Mouse (Mus musculus): ENCODE measurements around the gene Car15.

The Car15 gene

DNA sequence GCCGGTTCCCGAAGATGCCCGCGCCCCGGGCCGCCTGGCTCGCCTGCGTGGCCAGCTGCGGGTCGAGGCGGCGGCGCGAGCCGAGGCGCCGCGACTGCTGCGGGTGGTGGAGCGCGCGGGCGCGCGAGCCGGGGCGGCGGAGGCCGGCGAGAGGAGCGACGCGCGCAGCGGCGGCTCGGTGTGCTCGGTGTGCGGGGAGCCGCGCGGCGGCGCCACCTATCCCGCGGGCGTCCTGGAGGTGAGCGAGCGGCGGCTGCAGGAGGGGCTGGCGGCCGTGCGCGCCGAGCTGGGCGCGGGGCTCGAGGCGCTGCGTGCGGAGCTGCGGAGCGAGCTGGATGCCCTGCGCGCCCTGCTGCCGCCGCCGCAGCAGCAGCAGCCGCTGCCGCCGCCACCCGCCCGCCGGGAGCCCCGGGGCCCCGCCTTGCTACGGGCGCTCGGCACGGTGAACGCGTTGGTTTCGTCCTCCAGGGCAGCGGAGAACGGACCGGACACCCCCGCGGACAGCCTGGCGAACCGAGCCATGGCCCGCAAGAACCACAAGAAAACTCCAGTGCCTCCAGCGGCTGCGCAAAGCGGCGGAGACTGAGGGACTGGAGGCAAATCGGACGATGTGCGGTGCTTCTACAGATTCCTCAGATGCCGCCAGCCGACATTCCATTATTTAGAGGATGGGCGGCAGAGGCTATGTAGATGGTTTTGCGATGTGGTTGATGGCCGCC is 4.3 kb downstream of the Car15 start:
- ATAC-seq (ENCODE audit: insufficient number of reproducible peaks, low FRiP score, low TSS enrichment) = peak; percentile 56; the same call in 1 of the 2 replicates

DNA sequence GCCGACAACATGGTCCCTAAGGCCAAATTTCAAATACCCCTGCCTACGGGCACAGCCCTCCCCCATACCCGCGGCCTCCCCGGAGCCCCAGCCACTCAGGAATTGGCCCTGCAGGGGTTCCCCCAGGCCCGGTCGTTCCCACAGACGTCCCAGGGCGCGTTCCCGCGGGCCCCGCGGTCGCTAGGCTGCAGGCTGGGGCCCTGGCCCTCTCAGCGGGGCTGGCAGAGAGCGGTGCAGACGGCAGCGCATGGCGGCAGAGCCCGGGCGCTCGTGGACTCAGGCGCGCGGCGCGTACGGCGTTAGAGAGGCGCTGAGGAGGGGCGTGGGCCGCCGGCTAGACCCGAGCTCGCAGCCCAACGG is 4.9 kb downstream of the Car15 start:
- peak; percentile 37; the same call in 1 of the 2 replicates for ATAC-seq (ENCODE audit: insufficient number of reproducible peaks, low FRiP score, low TSS enrichment)

DNA sequence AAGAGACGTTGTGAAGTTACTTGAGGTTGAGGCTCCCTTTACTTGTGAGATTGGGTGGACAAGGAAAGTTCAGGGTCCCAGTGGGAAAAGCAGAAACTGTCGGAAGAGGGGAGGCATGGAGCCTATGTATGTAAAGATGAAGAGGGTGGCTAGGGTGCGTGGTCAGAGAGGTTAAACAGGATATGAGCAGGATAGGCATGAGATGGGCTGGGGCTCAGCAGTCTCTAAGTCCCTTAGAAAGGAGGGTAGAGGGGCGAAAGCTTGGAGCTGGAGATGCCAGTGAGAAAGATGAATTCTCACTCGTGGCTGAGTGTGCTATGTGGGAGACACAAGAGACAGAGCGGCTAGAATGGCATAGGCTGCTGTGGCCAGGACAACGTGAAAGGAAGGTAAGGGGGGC is 5.3 kb downstream of the Car15 start, which contains the start of gene B830017H08Rik:
Gene B830017H08Rik (plus strand): TSS at position 301 of the 400 bp plus-strand sequence.
- ATAC-seq (ENCODE audit: insufficient number of reproducible peaks, low FRiP score, low TSS enrichment) = no peak

- no peak for ATAC-seq (ENCODE audit: insufficient number of reproducible peaks, low FRiP score, low TSS enrichment)
These were observed 6.4 kb downstream of the Car15 start for GRCm38 (mm10) chr16:17831781-17832180.

GRCm38 (mm10) chr16:17830385-17831178 is 7.6 kb downstream of the Car15 start:
- ATAC-seq (ENCODE audit: insufficient number of reproducible peaks, low FRiP score, low TSS enrichment) = no peak

DNA sequence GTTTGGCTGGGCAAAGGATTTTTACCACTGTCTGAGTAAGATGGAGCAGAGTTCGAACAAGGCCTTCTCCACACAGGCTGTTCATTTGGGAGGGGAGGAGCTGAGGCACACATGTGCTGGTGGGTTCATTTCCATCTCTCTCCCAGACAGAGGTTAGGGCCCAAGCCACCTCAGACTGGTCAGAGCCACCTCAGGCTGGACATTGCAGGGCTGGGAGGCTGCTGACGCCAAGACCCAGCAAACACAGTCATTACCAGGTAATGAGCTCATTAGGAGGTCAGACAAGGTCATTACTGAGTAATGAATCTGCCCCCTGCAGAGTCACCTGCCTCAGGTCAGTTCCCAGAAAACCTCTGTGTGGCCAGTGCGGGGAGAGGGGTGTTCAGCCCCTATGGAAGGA is 9.3 kb downstream of the Car15 start:
- no peak for ATAC-seq (ENCODE audit: insufficient number of reproducible peaks, low FRiP score, low TSS enrichment)

GRCm38 (mm10) chr16:17828229-17828628 is 9.9 kb downstream of the Car15 start:
- no peak for ATAC-seq (ENCODE audit: insufficient number of reproducible peaks, low FRiP score, low TSS enrichment)

- ATAC-seq (ENCODE audit: insufficient number of reproducible peaks, low FRiP score, low TSS enrichment) = peak; percentile 81; the same call in 1 of the 2 replicates
These were observed 11.7 kb downstream of the Car15 start for GRCm38 (mm10) chr16:17826500-17826899.

GRCm38 (mm10) chr16:17816528-17816927 is 21.6 kb downstream of the Car15 start:
- no peak for ATAC-seq (ENCODE audit: insufficient number of reproducible peaks, low FRiP score, low TSS enrichment)

- ATAC-seq (ENCODE audit: insufficient number of reproducible peaks, low FRiP score, low TSS enrichment) = peak; percentile 56; the same call in 1 of the 2 replicates
These were observed 22.5 kb downstream of the Car15 start for GRCm38 (mm10) chr16:17815411-17816402.

DNA sequence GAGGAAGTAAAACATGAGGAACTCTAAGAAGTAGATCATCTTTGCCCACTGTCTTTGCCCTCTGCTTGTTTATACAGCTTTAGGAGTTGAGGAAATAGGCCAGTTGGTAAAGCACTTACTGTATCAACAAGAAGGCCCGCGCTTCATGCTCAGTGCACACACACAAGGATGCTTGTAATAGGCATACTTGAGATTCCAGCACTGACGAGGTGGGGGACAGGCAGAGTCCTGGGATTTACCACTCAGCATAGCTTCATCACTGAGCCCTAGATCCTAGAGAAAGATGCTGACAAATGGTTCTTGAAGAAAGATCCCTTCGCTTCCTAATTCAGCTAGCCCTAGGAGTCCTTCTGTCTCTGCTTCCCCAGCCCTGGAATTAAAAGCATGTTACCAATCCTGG is 25.0 kb downstream of the Car15 start:
- ATAC-seq (ENCODE audit: insufficient number of reproducible peaks, low FRiP score, low TSS enrichment) = no peak

- ATAC-seq (ENCODE audit: insufficient number of reproducible peaks, low FRiP score, low TSS enrichment) = no peak
These were observed 26.0 kb downstream of the Car15 start for GRCm38 (mm10) chr16:17812120-17812519.

DNA sequence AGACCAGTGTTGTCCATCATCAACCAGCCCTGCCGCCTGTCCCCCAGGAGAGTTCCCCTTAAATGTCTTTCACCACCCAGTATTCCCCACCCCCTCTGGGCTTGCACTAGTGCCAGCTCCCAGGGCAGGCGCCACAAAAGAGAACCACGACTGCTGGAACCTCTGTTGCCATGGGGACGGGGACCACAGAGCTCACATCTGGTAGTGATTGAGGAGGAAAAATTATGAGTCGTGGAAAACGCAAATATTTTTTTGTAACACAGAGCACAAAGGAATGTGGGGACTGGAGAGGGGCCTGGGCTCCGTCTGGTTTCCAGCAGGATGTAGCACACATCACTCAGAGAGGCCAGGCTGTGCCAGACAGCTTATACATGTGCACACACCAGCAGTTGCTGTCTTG is 28.5 kb downstream of the Car15 start:
- no peak for ATAC-seq (ENCODE audit: insufficient number of reproducible peaks, low FRiP score, low TSS enrichment)

DNA sequence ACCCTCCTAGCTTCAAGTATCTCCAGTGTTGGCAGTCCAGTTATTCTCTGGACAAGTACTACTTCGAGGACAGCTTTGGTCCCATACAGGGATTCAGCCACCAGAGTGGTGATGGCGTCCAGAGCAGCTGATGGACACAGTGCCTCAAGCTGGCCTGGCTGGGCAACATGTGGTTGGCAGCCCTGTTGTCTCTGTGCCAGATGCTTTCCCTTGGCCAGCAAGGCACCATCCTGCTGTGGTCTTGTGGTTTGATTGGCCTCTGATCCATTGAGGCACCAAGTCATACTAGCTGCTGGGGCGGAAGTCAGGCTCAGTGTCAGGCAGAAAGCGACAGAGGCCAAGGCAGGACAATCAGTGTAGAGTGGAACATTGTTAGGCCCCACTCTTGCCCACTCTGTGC is 29.0 kb downstream of the Car15 start:
- no peak for ATAC-seq (ENCODE audit: insufficient number of reproducible peaks, low FRiP score, low TSS enrichment)

DNA sequence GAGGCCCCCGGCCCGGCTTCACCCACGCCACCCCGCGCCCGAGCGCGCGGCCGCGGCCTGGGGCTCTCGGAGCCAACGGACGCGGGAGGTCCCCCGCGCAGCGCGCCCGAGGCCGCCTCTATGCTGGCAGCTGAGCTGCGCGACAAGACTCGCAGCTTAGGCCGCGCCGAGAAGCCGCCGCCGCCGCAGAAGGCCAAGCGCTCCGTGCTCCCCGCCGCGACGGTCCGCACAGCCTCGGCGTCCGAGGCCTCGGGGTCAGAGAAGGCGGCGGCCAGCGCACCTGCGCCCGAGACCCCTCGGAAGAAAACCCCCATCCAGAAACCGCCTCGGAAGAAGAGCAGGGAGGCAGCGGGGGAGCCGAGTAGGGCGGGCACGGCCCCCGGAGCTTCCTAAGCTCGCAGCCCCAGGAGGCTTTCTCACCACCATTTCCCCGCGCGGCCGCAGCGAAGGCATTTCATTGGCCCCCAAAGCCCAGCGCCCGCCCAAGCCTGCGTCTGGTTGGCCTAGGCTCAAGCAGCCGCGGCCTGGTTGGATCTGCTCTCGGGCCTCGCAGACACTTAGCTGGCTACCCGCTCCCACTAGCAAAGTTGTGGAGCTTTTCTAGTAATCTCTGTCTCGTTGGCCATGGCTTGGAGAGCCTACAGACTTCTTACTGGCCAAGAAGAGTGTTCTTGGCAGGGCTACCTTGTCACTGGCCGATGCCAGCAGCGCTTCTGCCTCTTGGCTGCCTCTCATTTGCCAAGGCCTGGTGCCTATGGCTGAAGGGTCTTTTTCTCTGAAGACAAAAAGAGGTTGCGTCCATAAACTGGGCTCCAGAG is 30.8 kb downstream of the Car15 start:
- peak; percentile 86 for ATAC-seq (ENCODE audit: insufficient number of reproducible peaks, low FRiP score, low TSS enrichment)

- 0 out of 2 replicates have a peak, but pooled peaks have one; percentile 2 for ATAC-seq (ENCODE audit: insufficient number of reproducible peaks, low FRiP score, low TSS enrichment)
These were observed 31.5 kb downstream of the Car15 start for GRCm38 (mm10) chr16:17806581-17807191.

DNA sequence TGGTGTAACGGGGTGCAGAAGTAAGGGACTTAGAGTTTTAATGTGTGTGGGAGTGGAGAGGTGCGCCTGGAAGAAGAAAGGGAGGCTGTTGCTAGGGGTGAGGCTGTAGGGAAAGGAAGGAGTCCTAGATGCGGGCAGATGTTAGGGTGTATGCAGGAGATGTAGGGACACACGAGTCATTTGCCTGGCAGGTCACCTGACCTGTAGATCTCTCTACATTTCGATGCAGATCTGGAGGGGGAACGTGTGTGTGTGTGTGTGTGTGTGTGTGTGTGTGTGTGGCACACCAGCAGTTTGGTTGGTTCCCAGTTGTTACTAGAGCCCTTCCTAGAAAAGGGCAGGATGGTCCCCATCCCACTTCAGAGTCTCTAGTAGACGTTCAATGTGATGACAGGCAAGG is 33.2 kb downstream of the Car15 start:
- no peak for ATAC-seq (ENCODE audit: insufficient number of reproducible peaks, low FRiP score, low TSS enrichment)

GRCm38 (mm10) chr16:17804449-17804912 is 33.7 kb downstream of the Car15 start:
- ATAC-seq (ENCODE audit: insufficient number of reproducible peaks, low FRiP score, low TSS enrichment) = no peak
